Mouse (Mus musculus): ENCODE data around the gene Pola2.

- TF ChIP-seq CTCF (conservative IDR thresholded peaks at IDR 0.05; ENCODE audit: insufficient read depth, insufficient read length, low read depth, low read length), result no peak
- TF ChIP-seq POLR2A (IDR thresholded peaks at IDR 0.05; ENCODE audit: low read depth, low read length), result no peak
Observed at GRCm38 (mm10) chr19:5893282-5894001, 70.6 kb downstream of the Pola2 start.

Data from kidney, adult 2 months (tissue).